Mouse (Mus musculus) retina, embryonic 14.5 days (tissue): Measurements from ENCODE around the gene Fastk.
A peak's percentile ranks its signal among the peaks of the same experiment; 100 is the strongest.
"Not testable (repeated sequence)": the region's sequence is repeated elsewhere in the genome, so short reads cannot be mapped to it uniquely, and the experiment has no call there.

Source experiments
- DNase-seq: peaks from one replicate; pipeline ENCODE4 v3.0.0-alpha.2; 2015; ENCODE audit warnings: low spot score

Fastk gene

GRCm38 (mm10) chr5:24424004-24424781, 20.9 kb downstream of the Fastk start:
- no peak for DNase-seq

DNA sequence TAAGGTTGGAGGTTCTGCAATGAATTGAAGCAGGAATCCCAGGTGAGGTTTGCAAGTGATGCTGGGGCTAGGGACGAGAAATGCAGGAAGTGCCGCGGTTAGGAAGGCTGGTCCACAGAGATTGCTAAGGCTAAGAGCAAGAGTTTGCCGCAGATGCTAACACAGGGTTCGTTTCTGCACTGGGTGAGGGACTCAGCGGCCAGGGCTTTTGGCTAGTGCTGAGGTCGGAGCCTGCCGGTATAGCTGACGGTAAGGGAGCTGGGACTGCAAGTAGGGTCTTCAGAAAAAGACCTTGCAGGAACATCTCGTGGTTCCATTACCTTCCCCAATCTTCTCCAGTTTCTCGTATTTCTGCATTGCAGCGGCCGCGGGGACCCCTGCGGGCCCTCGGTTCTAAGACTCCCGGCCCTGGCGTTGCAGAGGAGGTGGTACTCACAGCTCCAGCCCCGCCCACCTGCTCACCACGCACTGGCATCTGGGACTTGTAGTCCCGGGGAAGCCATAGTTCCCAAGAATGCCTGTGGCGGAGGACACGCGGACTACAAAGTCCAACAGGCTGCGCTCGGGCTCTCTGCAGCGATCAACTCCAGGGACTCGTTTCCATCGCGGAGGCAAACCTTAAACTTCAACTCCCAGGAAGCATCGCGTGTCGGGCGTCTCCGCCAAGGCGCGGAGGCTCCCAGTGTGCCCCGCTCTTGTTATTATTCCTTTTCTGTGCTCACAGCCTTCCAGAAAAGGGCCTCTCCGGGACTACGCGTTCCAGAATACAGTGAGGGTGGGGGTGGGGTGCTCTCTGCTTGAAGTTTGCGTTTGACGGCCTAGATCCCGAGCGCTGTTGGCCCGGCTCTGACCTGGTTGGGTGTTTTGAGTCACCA, 21.7 kb downstream of the Fastk start, which contains the start of the genes Cdk5 and Slc4a2:
TSS of gene Cdk5 (minus strand) at position 402 of the 875 bp plus-strand sequence.
TSS of gene Slc4a2 (plus strand) at position 709 of the 875 bp plus-strand sequence.
- DNase-seq = peak; percentile 99

GRCm38 (mm10) chr5:24420381-24420780, 24.7 kb downstream of the Fastk start:
- DNase-seq = no peak

DNA sequence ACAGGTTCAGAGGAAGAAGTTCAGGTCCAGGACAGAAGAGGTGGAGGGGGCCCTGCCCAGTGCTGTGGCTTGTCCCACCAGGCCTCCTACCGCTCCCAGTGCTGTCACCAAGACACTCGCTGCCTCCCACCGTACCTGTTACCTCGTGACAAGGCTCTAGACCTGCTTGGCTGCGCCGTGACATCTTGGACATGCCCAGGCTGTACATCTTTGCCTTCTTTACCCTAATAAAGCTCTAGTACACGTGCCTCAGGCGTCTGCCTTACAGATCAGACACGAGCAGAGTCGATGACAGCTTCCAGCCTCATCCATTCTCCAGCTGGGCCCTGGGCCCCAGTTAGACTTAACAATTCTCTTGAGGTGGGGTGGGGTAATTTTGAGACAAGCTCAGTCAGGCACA, 27.5 kb downstream of the Fastk start:
- DNase-seq = no peak

GRCm38 (mm10) chr5:24416222-24416736, 28.8 kb downstream of the Fastk start:
- peak; percentile 89 for DNase-seq

DNA sequence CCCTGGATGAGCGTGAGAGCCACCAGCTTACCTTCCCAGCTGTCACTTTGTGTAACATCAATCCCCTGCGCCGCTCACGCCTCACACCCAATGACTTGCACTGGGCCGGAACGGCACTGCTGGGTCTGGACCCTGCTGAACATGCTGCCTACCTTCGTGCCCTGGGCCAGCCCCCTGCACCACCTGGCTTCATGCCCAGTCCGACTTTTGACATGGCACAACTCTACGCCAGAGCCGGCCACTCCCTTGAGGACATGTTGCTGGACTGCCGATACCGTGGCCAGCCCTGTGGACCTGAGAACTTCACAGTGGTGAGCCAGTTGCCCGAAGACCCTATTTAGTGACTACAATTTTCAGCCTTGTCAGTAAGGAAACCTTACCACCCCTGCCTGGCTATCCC, 31.1 kb downstream of the Fastk start:
- no peak for DNase-seq

- DNase-seq = no peak
Measured at GRCm38 (mm10) chr5:24413042-24413693, 31.9 kb downstream of the Fastk start, which contains the start of gene Asic3. Asic3 (plus strand) TSS chr5:24413392.

DNA sequence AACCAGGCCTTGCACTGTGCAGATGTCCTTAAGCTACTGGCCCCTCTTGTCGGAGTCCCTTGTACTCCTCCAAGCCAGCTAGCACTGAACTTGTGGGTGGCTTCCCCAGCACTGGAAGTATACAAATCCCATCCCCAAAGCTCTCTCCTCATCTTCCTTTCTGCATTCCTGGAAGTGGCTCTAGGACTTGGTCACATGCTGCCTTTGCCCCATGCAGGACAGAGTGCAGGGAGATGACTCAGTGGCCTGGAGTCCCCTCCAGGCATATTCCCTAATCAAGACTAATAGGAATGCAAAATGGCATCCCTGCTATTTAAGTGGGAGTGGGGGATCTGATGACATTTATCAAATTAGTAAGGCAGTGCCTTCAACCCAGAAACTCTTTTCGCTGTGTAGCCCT, 33.0 kb downstream of the Fastk start:
- no peak for DNase-seq

DNA sequence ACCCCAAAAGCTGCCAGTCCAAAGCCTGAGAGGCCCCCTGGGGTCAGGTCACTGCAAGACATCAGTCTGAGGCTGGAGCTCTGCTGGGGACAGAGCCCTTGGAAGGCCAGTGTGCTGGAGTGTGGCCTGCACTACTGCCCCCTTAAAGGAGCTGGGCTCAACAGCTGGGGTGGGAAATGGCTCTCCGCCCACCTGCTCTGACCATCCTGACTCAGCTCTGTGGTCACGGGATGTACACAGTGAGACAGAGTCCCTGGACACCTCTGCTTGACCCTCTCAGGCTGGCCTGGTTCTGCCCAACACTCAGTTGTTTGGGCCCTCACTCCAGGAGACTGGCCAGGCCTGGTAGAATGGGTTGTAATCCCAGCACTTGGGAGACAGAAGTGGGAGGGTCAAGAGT, 35.6 kb downstream of the Fastk start:
- DNase-seq = no peak

- no peak for DNase-seq
Measured at GRCm38 (mm10) chr5:24408651-24409050, 36.4 kb downstream of the Fastk start.

GRCm38 (mm10) chr5:24405389-24405876, 39.7 kb downstream of the Fastk start:
- no peak for DNase-seq

DNA sequence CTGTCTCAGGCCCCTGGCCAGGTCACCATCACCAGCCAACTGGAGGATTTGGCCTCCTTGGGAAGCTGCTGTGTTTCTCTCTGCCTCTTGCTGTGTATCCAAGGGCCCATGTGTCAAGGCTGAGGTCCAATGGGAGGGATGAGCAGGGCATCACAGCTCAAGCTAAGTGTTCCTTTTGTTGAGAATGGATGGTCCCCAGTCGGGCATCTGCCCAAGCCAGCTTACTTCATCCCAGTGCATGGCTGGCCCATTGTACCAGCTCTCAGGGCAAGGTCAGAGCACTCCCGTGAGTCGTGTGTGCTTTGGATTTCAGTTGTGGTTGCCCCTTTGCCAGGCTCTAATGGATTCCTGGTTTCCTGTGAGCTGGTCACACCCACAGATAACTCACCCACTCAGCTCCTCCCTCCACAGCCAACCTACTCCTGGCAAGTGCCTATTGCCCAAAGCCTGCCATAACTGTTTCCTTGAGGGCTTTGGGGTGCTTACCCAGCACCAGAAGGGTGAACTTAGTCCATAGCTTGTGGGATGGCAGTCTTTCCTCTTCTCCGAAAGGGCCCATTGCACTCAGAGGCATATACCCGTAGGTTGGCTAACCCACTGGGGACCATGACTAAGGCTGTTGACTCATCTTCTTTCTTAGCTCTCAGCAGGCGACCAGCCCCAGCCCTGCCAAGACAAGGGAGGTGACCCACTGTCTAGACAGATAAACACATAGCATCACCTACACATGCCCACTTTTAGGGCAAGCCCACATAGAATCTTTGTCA, 40.3 kb downstream of the Fastk start:
- no peak for DNase-seq

- DNase-seq = no peak
Measured at GRCm38 (mm10) chr5:24401969-24402368, 43.1 kb downstream of the Fastk start.

GRCm38 (mm10) chr5:24400911-24401605, 44.0 kb downstream of the Fastk start:
- DNase-seq = no peak

DNA sequence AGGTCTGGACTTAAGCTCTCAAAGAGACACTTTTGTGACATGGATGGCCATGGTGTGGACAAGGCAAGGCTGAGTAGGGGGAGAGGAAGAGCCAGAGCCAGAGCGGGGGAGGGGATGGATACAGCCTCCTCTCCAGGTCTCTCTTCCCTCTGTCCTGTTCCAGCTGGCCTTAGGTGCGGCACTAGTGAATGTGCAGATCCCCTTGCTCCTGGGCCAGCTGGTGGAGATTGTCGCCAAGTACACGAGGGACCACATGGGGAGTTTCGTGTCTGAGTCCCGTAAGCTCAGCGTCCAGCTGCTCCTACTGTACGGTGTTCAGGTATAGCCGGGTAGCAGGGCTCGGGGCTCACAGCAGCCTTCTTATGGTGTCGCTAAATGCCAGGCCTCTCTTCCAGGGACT, 44.7 kb downstream of the Fastk start:
- no peak for DNase-seq

DNA sequence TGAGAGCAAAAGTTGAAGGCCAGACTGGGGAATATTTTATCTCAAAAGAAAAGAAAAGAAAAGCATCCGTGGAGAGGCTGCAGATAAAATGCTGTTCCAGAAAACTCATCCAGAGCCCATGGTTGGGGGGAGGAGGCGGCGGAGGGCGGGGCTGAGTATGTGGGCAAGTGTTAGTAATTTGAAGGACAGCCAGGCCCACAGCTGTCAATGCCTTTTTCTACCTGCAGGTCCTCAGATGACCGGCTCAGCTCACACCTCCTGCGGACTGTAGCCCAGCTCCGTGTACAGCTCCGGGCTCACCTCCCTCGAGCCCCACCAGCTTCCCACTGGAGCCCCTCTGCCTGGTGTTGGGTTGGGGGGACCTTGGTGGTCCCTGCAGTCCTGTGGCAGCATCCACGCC, 45.4 kb downstream of the Fastk start:
- DNase-seq = no peak

GRCm38 (mm10) chr5:24396254-24396653, 48.8 kb downstream of the Fastk start:
- not testable (repeated sequence) for DNase-seq

GRCm38 (mm10) chr5:24394165-24394894, 50.8 kb downstream of the Fastk start:
- peak; percentile 97 for DNase-seq

- peak; percentile 93 for DNase-seq
Measured at GRCm38 (mm10) chr5:24393392-24393997, 51.6 kb downstream of the Fastk start, which contains the start of gene Abcb8. Abcb8 (plus strand) TSS chr5:24393663.
